Mouse (Mus musculus): ENCODE measurements around the gene Rlim. TPM values are rescaled to one million over a fixed set of nuclear protein-coding genes. Genes with fewer than 3 reads are reported as not detected.

Rlim gene
- polyA plus RNA-seq, 1 experiment from 2014 or later, result 33.5 TPM

DNA sequence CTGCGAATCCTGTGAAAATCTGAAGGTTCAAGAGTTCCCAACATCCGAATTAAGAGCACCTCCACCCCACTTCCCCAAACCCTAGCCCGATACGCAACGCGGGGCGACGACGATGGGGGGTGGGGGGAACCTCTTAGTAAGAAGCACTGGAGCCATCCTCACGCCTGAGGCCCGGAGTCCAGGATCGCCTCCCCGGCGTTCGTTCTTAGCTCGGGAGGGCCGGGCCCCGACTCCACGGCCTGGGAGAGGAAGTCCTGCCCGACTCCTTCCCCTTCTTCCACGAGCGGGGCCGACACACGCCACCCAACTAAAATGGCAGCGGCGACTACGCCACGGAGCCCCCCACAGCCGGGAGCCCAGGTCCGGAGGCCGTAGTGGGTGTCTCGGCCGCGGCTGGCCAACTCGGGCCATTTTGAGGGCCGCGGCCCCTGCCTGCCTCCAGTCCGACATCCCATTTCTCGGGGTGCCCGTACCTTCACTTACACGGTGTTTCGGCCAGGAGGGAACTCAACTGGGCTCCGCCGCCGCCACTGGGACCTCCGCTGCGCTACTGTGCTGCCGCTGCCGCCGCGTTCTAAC is 405 bp downstream of the Rlim start:
- ATAC-seq (replicated peaks), result peak; percentile 44
- H3K9me3 ChIP-seq, result no peaks in the 10 kb centered on the region
- peaks cover 12% of the 10 kb centered on the region for H3K27me3 ChIP-seq
- H3K4me2 ChIP-seq (replicated peaks), result peak overlapping the region; percentile 53
- WGBS, result 22% methylated on average over 35 of the region's 51 CpGs
- H3K4me3 ChIP-seq, result peak overlapping the region; percentile 81
- H3K4me1 ChIP-seq, result peaks cover 6% of the 10 kb centered on the region; the same call in 1 of the 2 replicates
- H3K27ac ChIP-seq (replicated peaks), result peak overlapping the region; percentile 95
- peak overlapping the region; percentile 68 for H3K9ac ChIP-seq (replicated peaks)
- H3K36me3 ChIP-seq, result peaks cover 4% of the 10 kb centered on the region; the same call in 1 of the 2 replicates

DNA sequence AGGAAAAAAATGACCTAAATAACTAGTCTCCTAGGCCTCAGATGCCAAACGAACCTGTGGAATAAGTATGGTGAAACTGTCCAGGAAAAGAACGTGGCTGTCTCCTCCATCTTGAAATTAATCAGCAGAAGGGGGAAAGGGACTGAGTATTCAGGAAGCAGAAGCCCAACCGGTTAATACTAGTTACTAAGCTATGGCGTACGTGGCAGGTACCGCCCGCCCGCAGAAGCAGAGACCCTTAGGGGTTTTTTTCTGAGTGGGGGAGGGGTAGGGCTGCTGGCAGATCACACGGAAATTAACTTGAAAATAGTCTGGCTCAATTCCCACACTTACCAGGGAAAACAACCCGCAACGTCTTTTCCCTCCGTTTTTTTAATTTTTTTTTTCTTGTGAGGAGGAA is 1.0 kb downstream of the Rlim start:
- Histone ChIP-seq H3K4me3 (peak overlapping the region; percentile 81), H3K9me3 (no peaks in the 10 kb centered on the region), H3K4me2 (replicated peaks) (peak overlapping the region; percentile 53), H3K9ac (replicated peaks) (peak overlapping the region; percentile 68), H3K4me1 (peaks cover 6% of the 10 kb centered on the region; the same call in 1 of the 2 replicates), H3K36me3 (peaks cover 4% of the 10 kb centered on the region; the same call in 1 of the 2 replicates), H3K27ac (replicated peaks) (peak overlapping the region; percentile 95), H3K27me3 (peaks cover 9% of the 10 kb centered on the region)
- ATAC-seq (replicated peaks), result no peak
- 15% methylated on average over 12 of the region's 12 CpGs for WGBS

DNA sequence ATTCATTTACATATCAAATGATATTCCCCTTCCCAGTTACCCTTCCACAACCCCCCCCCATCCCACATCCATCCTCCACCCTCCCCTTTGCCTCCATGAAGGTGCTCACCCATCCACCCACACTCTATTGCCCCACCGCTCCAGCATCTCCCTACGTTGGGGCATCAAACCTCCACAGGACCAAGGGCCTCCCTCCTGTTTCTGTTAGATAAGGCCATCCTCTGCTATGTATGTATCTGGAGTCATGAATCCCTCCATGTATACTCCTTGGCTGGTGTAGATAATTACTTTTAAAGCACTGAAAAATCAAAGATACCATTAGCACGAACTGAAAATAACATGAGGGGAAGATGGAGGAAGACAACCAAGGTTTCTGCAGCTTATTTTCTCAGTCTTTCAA is 41.4 kb downstream of the Rlim start:
- Histone ChIP-seq H3K27me3 (peaks cover 11% of the 10 kb centered on the region; the same call in 1 of the 2 replicates), H3K36me3 (no peaks in the 10 kb centered on the region), H3K4me2 (replicated peaks) (no peak overlapping the region), H3K4me3 (no peak overlapping the region), H3K27ac (replicated peaks) (no peak overlapping the region), H3K4me1 (no peaks in the 10 kb centered on the region), H3K9me3 (no peaks in the 10 kb centered on the region), H3K9ac (replicated peaks) (no peak overlapping the region)
- WGBS, result 92% methylated on average over 3 of the region's 3 CpGs
- no peak for ATAC-seq (replicated peaks)

DNA sequence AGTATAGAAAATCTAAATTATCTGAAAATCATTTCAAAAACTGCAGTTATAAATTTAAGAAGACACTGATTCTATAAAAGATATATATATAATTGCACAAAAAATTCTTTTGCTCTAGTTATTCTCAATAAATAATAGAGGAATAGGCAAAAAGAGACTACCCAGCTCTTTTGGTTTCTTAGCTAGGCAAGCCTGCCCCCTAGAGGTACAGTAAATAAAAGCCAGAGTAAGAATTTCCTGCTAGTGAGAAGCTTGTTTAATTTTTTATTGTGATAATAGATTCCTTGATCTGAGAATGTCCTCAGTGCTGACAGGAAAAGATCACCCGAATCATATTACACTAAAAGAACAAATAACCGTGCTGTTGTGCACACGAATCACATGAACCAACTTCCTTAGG is 43.8 kb downstream of the Rlim start:
- Histone ChIP-seq H3K9me3 (no peaks in the 10 kb centered on the region), H3K9ac (replicated peaks) (no peak overlapping the region), H3K27me3 (peaks cover 7% of the 10 kb centered on the region; the same call in 1 of the 2 replicates), H3K27ac (replicated peaks) (no peak overlapping the region), H3K4me2 (replicated peaks) (no peak overlapping the region), H3K36me3 (no peaks in the 10 kb centered on the region), H3K4me3 (no peak overlapping the region), H3K4me1 (no peaks in the 10 kb centered on the region)
- 26% methylated on average over 3 of the region's 3 CpGs for WGBS
- no peak for ATAC-seq (replicated peaks)

DNA sequence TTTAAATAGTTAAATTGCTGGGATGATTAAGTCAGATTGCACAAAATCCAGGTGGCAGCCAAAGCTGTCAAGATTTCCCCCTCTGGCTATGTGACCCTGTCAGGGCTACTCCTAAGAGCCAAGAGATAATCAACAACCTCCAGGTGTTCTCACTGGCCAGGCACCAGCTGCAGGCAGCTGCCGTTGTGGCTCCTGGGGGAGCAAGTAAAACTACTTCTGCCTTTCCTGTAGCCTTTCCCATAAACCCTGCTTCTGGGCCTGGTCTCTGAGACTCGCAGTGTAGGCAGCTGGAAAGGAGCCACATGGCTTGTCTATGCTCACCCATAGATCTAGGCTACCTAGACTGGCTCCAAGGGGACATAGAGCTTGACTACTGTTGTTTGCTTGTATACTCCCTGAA is 58.6 kb downstream of the Rlim start:
- no peaks in the 10 kb centered on the region for H3K9me3 ChIP-seq
- no peak overlapping the region for H3K9ac ChIP-seq (replicated peaks)
- 48% methylated on average over 2 of the region's 2 CpGs for WGBS
- no peak overlapping the region for H3K27ac ChIP-seq (replicated peaks)
- no peak overlapping the region for H3K4me3 ChIP-seq
- no peaks in the 10 kb centered on the region for H3K27me3 ChIP-seq
- H3K4me1 ChIP-seq, result no peaks in the 10 kb centered on the region
- ATAC-seq (replicated peaks), result no peak
- no peak overlapping the region for H3K4me2 ChIP-seq (replicated peaks)
- H3K36me3 ChIP-seq, result no peaks in the 10 kb centered on the region

DNA sequence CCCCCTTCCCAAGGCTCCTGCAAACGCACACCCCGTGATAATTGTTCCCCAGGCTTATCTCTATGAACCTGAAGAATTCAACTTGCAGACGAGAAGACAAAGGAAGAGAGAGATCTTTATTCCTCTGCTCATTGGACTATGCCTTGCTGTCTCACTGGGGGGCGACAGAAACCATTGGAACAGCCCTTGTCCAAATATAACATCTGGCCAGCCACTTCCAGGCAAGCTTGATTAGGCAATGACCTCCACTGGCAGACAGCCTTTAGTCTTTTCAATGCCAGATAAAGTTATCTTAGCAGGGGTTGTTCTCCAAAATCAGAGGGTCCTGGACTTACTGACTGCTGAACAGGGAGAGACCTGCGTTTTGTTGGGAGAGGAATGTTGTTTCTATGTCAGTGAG is 62.1 kb downstream of the Rlim start:
- no peaks in the 10 kb centered on the region for H3K4me1 ChIP-seq
- no peak overlapping the region for H3K4me3 ChIP-seq
- ATAC-seq (replicated peaks), result no peak
- no peaks in the 10 kb centered on the region for H3K36me3 ChIP-seq
- H3K9me3 ChIP-seq, result no peaks in the 10 kb centered on the region
- no peaks in the 10 kb centered on the region; the same call in 1 of the 2 replicates for H3K27me3 ChIP-seq
- H3K27ac ChIP-seq (replicated peaks), result no peak overlapping the region
- H3K9ac ChIP-seq (replicated peaks), result no peak overlapping the region
- 58% methylated on average over 5 of the region's 5 CpGs for WGBS
- no peak overlapping the region for H3K4me2 ChIP-seq (replicated peaks)

DNA sequence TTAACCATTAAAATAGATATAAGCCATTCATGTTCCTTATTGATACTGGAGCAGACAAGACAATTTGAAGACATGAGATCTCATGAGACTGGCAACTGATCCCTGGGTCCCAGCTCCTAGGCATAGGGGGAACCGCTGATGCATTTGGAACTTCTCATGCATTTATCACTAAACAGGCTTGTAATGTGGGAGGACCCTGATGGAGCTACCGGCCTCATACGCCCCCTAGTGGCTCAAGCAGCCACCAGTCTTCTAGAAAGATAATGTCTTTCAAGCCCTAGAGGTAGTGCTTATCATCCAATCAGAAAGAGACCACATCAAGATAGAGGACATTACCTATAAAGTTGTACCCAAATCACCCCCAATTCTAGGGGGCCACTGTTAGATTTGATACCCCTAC is 66.3 kb downstream of the Rlim start:
- Histone ChIP-seq H3K27ac (replicated peaks) (no peak overlapping the region), H3K4me3 (no peak overlapping the region), H3K36me3 (no peaks in the 10 kb centered on the region), H3K27me3 (no peaks in the 10 kb centered on the region; the same call in 1 of the 2 replicates), H3K4me1 (no peaks in the 10 kb centered on the region), H3K4me2 (replicated peaks) (no peak overlapping the region), H3K9ac (replicated peaks) (no peak overlapping the region), H3K9me3 (no peaks in the 10 kb centered on the region)
- peak; percentile 46; the same call in 1 of the 2 replicates for ATAC-seq (replicated peaks)
- WGBS, result 11% methylated on average over 3 of the region's 3 CpGs

Other genes starting within 250 kb of the Rlim start
- 28.9 and 29.8 TPM in 2 replicates for gene Slc16a2, start 159.3 kb downstream of the Rlim start, polyA plus RNA-seq (2015; fragmentation: Nextera tagmentation; extraction: Ambion mirVana)
- 17.0 and 17.8 TPM in 2 replicates for gene Nexmif, start 219.9 kb upstream of the Rlim start, polyA plus RNA-seq (2015; fragmentation: Nextera tagmentation; extraction: Ambion mirVana)

All from forebrain, embryonic 15.5 days (tissue).